Comparison of ENCODE assay signal across 20 mouse cellular contexts in genomic region chr4:45682746-45683145, GRCm38 (mm10).
DNase-seq lines count a peak whose midpoint lies in the region; TF ChIP-seq lines count a peak whose summit lies in the region.
"Had no signal": no experiment of that assay in that cellular context is flagged by ENCODE, and none has a peak within 500 bp of the region (broad histone marks: within the 10 kb centered on the region; RNA-seq: fewer than 3 reads in every experiment).

No protein-coding gene starts in this region.

- no peak for TF ChIP-seq POLR2A in olfactory bulb, adult 2 months (IDR thresholded peaks at IDR 0.05; ENCODE audit: insufficient read depth, low read depth, low read length)

- 87% methylated on average over 8 of the region's 8 CpGs for WGBS in olfactory bulb, adult 2 months
- 86% methylated on average over 8 of the region's 8 CpGs for WGBS in hindbrain, embryonic 10.5 days

- H3K27ac ChIP-seq in olfactory bulb, adult 2 months (ENCODE audit: insufficient read depth, low read depth, low read length) = peak overlapping the region; percentile 41
- no peak overlapping the region for H3K27ac ChIP-seq in hindbrain, embryonic 10.5 days
- H3K27ac ChIP-seq: embryonic facial prominence, embryonic 10.5 days; embryonic facial prominence, embryonic 12.5 days; forebrain, embryonic 13.5 days; forebrain, embryonic 15.5 days had no signal

- no peaks in the 10 kb centered on the region for H3K36me3 ChIP-seq in hindbrain, embryonic 10.5 days
- H3K36me3 ChIP-seq: embryonic facial prominence, embryonic 10.5 days; embryonic facial prominence, embryonic 12.5 days; forebrain, embryonic 15.5 days; G1E had no signal

- peaks cover 16% of the 10 kb centered on the region for H3K4me1 ChIP-seq in olfactory bulb, adult 2 months (ENCODE audit: control insufficient read depth, insufficient read depth, low read length)
- 0 out of 2 replicates have a peak, but pooled peaks cover 3% of the 10 kb centered on the region for H3K4me1 ChIP-seq in hindbrain, embryonic 10.5 days (replicated peaks)
- H3K4me1 ChIP-seq: embryonic facial prominence, embryonic 10.5 days; embryonic facial prominence, embryonic 12.5 days had no signal

- no peak overlapping the region for H3K4me3 ChIP-seq in olfactory bulb, adult 2 months (ENCODE audit: insufficient read depth, low read depth, low read length)
- no peak overlapping the region for H3K4me3 ChIP-seq in hindbrain, embryonic 10.5 days
- H3K4me3 ChIP-seq: embryonic facial prominence, embryonic 10.5 days; embryonic facial prominence, embryonic 12.5 days; forebrain, embryonic 13.5 days; forebrain, embryonic 15.5 days had no signal

- TF ChIP-seq CTCF in olfactory bulb, adult 2 months (IDR thresholded peaks at IDR 0.05; ENCODE audit: insufficient read depth, low read depth, low read length) = no peak

- DNase-seq in heart, adult 11 months = peak; percentile 68
- DNase-seq in heart, adult 8-10 months (ENCODE audit: low spot score) = no peak
- peak; percentile 3 for DNase-seq in 3T3-L1 (ENCODE audit: low read depth, low spot score)
- peak; percentile 26 for DNase-seq in ZHBTc4 (ENCODE audit: low read depth, low spot score)
- no peak for DNase-seq in kidney, postnatal 10 days
- no peak for DNase-seq in adipocyte (ENCODE audit: low spot score)
- DNase-seq in hindbrain, embryonic 10.5 days (ENCODE audit: low spot score) = no peak
- DNase-seq: cerebellum, adult 11 months; cerebellum, adult 18-20 months; cerebellum, adult 8-10 months; cerebellum, postnatal 25 days; forebrain, postnatal 0 days had no signal

- no peaks in the 10 kb centered on the region for H3K9me3 ChIP-seq in hindbrain, embryonic 10.5 days
- H3K9me3 ChIP-seq: embryonic facial prominence, embryonic 10.5 days; embryonic facial prominence, embryonic 12.5 days; forebrain, embryonic 13.5 days; forebrain, embryonic 15.5 days; G1E had no signal

- no peaks in the 10 kb centered on the region for H3K27me3 ChIP-seq in hindbrain, embryonic 10.5 days (ENCODE audit: insufficient read depth, poor library complexity, severe bottlenecking)
- H3K27me3 ChIP-seq: CH12.LX; embryonic facial prominence, embryonic 12.5 days; forebrain, embryonic 13.5 days; forebrain, embryonic 15.5 days; Patski had no signal

Comparison
In these comparisons a context has a peak if more than half of its experiments do, and no peak if none do; other contexts are left out.
1. DNase-seq: peak in heart, adult 11 months (single experiment), 3T3-L1 (single experiment) and ZHBTc4 (single experiment); none in heart, adult 8-10 months (single experiment), kidney, postnatal 10 days (single experiment), adipocyte (single experiment) and hindbrain, embryonic 10.5 days (single experiment).